Mouse (Mus musculus): ENCODE data around the gene Olfr70. TPM values are rescaled to one million over a fixed set of nuclear protein-coding genes. Genes with fewer than 3 reads are reported as not detected.

Olfr70 gene
- polyA plus RNA-seq, 1 experiment, result not detected

GRCm38 (mm10) chr4:43727718-43728575 is 27.3 kb upstream of the Olfr70 start:
- no peak overlapping the region for H3K4me3 ChIP-seq
- H3ac ChIP-seq (ENCODE audit: control insufficient read depth, insufficient read length), result no peak overlapping the region
- H3K79me2 ChIP-seq (ENCODE audit: control insufficient read depth, insufficient read depth), result no peaks in the 10 kb centered on the region
- TF ChIP-seq CEBPB (IDR thresholded peaks at IDR 0.05; ENCODE audit: insufficient read depth, poor library complexity, severe bottlenecking), result no peak
- TF ChIP-seq MYOG (IDR thresholded peaks at IDR 0.05; ENCODE audit: control insufficient read depth in 1 of 3, insufficient read depth in 1 of 3, insufficient read length in 2 of 3, low read depth in 2 of 3), result peak in 1 of 3 experiments; percentile 51
- no peak for TF ChIP-seq POLR2AphosphoS2 (IDR thresholded peaks at IDR 0.05; ENCODE audit: insufficient read length, low read depth)
- TF ChIP-seq E2F4 (IDR thresholded peaks at IDR 0.05; ENCODE audit: insufficient read depth), result no peak
- TF ChIP-seq MYOD1 (IDR thresholded peaks at IDR 0.05; ENCODE audit: control insufficient read depth in 1 of 3, insufficient read length in 2 of 3, low read depth in 2 of 3), result peak; percentile 81 to 86 (median 85)
- no peaks in the 10 kb centered on the region for H3K36me3 ChIP-seq (ENCODE audit: control insufficient read depth, insufficient read depth)
- no peaks in the 10 kb centered on the region for H3K27me3 ChIP-seq (ENCODE audit: control insufficient read depth, insufficient read depth, insufficient read length)
- H3K4me2 ChIP-seq (ENCODE audit: low read depth), result peak overlapping the region; percentile 79

- TF ChIP-seq REST (IDR thresholded peaks at IDR 0.05; ENCODE audit: insufficient read depth, insufficient read length) (no peak), USF1 (IDR thresholded peaks at IDR 0.05; ENCODE audit: low read depth) (no peak)
- Histone ChIP-seq H3K27me3 (ENCODE audit: control insufficient read depth, insufficient read depth, insufficient read length) (no peaks in the 10 kb centered on the region), H3K79me2 (ENCODE audit: control insufficient read depth, insufficient read depth) (no peaks in the 10 kb centered on the region), H3ac (ENCODE audit: control insufficient read depth, insufficient read length) (no peak within 1 kb of the TSS), H3K4me3 (no peak within 1 kb of the TSS), H3K4me2 (ENCODE audit: low read depth) (peak within 1 kb of the TSS; percentile 79), H3K36me3 (ENCODE audit: control insufficient read depth, insufficient read depth) (no peaks in the 10 kb centered on the region)
Observed at GRCm38 (mm10) chr4:43726995-43727394, 26.4 kb upstream of the Olfr70 start, which contains the start of gene Hrct1. TSS of gene Hrct1 (plus strand) at chr4:43727188.

- TF ChIP-seq E2F4 (IDR thresholded peaks at IDR 0.05; ENCODE audit: insufficient read depth), result no peak
- no peak overlapping the region for H3K4me3 ChIP-seq
Observed at GRCm38 (mm10) chr4:43726228-43726993, 25.8 kb upstream of the Olfr70 start.

GRCm38 (mm10) chr4:43724764-43725163 is 24.2 kb upstream of the Olfr70 start:
- TF ChIP-seq TCF12 (IDR thresholded peaks at IDR 0.05; ENCODE audit: insufficient read depth, poor library complexity, severe bottlenecking) (no peak), TCF3 (IDR thresholded peaks at IDR 0.05; ENCODE audit: insufficient read length, low read depth) (no peak), MYOG (IDR thresholded peaks at IDR 0.05; ENCODE audit: control insufficient read depth in 1 of 3, insufficient read depth in 1 of 3, insufficient read length in 2 of 3, low read depth in 2 of 3) (no peak), MYOD1 (IDR thresholded peaks at IDR 0.05; ENCODE audit: control insufficient read depth in 1 of 3, insufficient read length in 2 of 3, low read depth in 2 of 3) (no peak), MAX (IDR thresholded peaks at IDR 0.05; ENCODE audit: low read depth) (no peak), CEBPB (IDR thresholded peaks at IDR 0.05; ENCODE audit: insufficient read depth, poor library complexity, severe bottlenecking) (no peak), POLR2A (IDR thresholded peaks at IDR 0.05; ENCODE audit: insufficient read length, low read depth) (no peak), USF1 (IDR thresholded peaks at IDR 0.05; ENCODE audit: low read depth) (no peak), E2F4 (IDR thresholded peaks at IDR 0.05; ENCODE audit: insufficient read depth) (no peak), SRF (IDR thresholded peaks at IDR 0.05; ENCODE audit: control insufficient read depth, insufficient read length, low read depth) (no peak), REST (IDR thresholded peaks at IDR 0.05; ENCODE audit: insufficient read depth, insufficient read length) (no peak)
- no peak overlapping the region for H3ac ChIP-seq (ENCODE audit: control insufficient read depth, insufficient read length)
- H3K79me2 ChIP-seq (ENCODE audit: control insufficient read depth, insufficient read depth), result no peaks in the 10 kb centered on the region
- no peak overlapping the region for H3K4me2 ChIP-seq (ENCODE audit: low read depth)
- no peak overlapping the region for H3K4me3 ChIP-seq
- no peaks in the 10 kb centered on the region for H3K36me3 ChIP-seq (ENCODE audit: control insufficient read depth, insufficient read depth)
- no peaks in the 10 kb centered on the region for H3K27me3 ChIP-seq (ENCODE audit: control insufficient read depth, insufficient read depth, insufficient read length)

More at GRCm38 (mm10) chr4:43726228-43726993, 25.8 kb upstream of the Olfr70 start:
- H3K79me2 ChIP-seq (ENCODE audit: control insufficient read depth, insufficient read depth), result no peaks in the 10 kb centered on the region
- H3K27me3 ChIP-seq (ENCODE audit: control insufficient read depth, insufficient read depth, insufficient read length), result no peaks in the 10 kb centered on the region
- no peaks in the 10 kb centered on the region for H3K36me3 ChIP-seq (ENCODE audit: control insufficient read depth, insufficient read depth)
- H3ac ChIP-seq (ENCODE audit: control insufficient read depth, insufficient read length), result no peak overlapping the region
- no peak overlapping the region for H3K4me2 ChIP-seq (ENCODE audit: low read depth)

GRCm38 (mm10) chr4:43722191-43722590 is 21.6 kb upstream of the Olfr70 start:
- H3K4me2 ChIP-seq (ENCODE audit: low read depth), result no peak overlapping the region
- no peak overlapping the region for H3ac ChIP-seq (ENCODE audit: control insufficient read depth, insufficient read length)
- TF ChIP-seq TCF3 (IDR thresholded peaks at IDR 0.05; ENCODE audit: insufficient read length, low read depth), result no peak
- no peak for TF ChIP-seq POLR2A (IDR thresholded peaks at IDR 0.05; ENCODE audit: insufficient read length, low read depth)
- no peak for TF ChIP-seq MYOD1 (IDR thresholded peaks at IDR 0.05; ENCODE audit: control insufficient read depth in 1 of 3, insufficient read length in 2 of 3, low read depth in 2 of 3)
- TF ChIP-seq POLR2AphosphoS2 (IDR thresholded peaks at IDR 0.05; ENCODE audit: insufficient read length, low read depth), result no peak
- TF ChIP-seq MYOG (IDR thresholded peaks at IDR 0.05; ENCODE audit: control insufficient read depth in 1 of 3, insufficient read depth in 1 of 3, insufficient read length in 2 of 3, low read depth in 2 of 3), result no peak
- TF ChIP-seq E2F4 (IDR thresholded peaks at IDR 0.05; ENCODE audit: insufficient read depth), result no peak
- TF ChIP-seq MAX (IDR thresholded peaks at IDR 0.05; ENCODE audit: low read depth), result no peak
- TF ChIP-seq CEBPB (IDR thresholded peaks at IDR 0.05; ENCODE audit: insufficient read depth, poor library complexity, severe bottlenecking), result no peak
- no peak for TF ChIP-seq REST (IDR thresholded peaks at IDR 0.05; ENCODE audit: insufficient read depth, insufficient read length)
- H3K27me3 ChIP-seq (ENCODE audit: control insufficient read depth, insufficient read depth, insufficient read length), result no peaks in the 10 kb centered on the region
- H3K79me2 ChIP-seq (ENCODE audit: control insufficient read depth, insufficient read depth), result no peaks in the 10 kb centered on the region
- H3K4me3 ChIP-seq, result no peak overlapping the region
- no peaks in the 10 kb centered on the region for H3K36me3 ChIP-seq (ENCODE audit: control insufficient read depth, insufficient read depth)
